Mouse (Mus musculus) spleen, adult 10 weeks (tissue): ENCODE data around the gene Fam120b. TPM values are rescaled to one million over a fixed set of nuclear protein-coding genes. Genes with fewer than 3 reads are reported as not detected.

ENCODE experiments used
- polyA plus RNA-seq: library from polyadenylated mRNA; stranded (reverse); fragments of 350-450 nt; fragmentation: Illumina TruSeq; extraction: RNeasy Lipid Tissue Mini Kit (QIAGEN cat#74804); gene quantifications from one replicate; pipeline ENCODE4 v1.2.3, GENCODE M21; 2015; ENCODE audit warnings: low replicate concordance; ENCODE audit not compliant: insufficient read depth

Gene Fam120b
- 36.9 TPM for polyA plus RNA-seq

GRCm38 (mm10) chr17:15395997-15396675, at the start of gene Fam120b:
Gene Fam120b (plus strand): TSS chr17:15396202.

DNA sequence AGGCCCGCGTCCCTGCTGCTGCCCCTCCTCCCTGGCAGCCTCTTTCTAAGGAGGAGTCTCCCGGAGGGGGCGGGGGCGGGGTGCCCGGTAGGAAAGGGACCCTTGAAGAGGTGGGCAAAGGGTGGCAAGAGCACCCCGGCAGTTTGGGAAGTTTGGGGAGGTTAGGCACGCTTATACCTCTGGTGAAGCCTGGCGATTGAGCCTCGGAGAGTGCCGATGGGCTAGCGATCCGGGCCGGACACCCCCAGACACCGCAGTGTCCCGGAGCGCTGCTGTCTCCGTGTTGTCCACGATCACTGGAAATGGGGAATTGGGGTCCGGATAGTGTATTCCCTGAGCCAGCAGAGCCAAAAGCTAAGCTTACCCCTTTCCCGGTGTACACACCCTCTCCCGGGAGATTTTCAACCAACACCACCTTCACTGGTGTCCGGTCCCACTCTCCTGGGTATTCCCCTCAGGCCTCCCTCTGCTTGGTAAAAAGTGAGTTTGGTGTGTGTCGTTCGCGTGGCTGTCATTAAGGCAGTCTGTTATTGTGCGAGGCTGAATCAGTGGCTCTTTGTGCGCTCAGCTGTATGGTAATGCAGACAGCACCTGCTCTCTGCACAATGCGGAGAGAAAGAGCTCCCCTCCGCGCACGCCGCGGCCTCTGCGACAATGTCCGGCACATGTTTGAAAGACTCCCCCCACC, 19.4 kb upstream of the Fam120b start, which contains the start of gene Dll1:
Gene Dll1, minus strand, starts transcription at position 379 of the 688 bp plus-strand sequence.

Other genes starting within 250 kb of the Fam120b start
- gene Dll1, start 19.3 kb upstream of the Fam120b start, polyA plus RNA-seq, result 39.4 TPM
- gene Psmb1, start 103.5 kb downstream of the Fam120b start, polyA plus RNA-seq, result 153 TPM
- 68.8 TPM for gene Tbp, start 103.7 kb downstream of the Fam120b start, polyA plus RNA-seq
- 54.0 TPM for gene Pdcd2, start 131.1 kb downstream of the Fam120b start, polyA plus RNA-seq
- 34.3 TPM for gene Prdm9, start 168.2 kb downstream of the Fam120b start, polyA plus RNA-seq